In genomic region chr8:35201416-35201815, GRCm38 (mm10) we compare ENCODE assay signal across 8 mouse cellular contexts.
A peak's percentile ranks its signal among the peaks of the same experiment; 100 is the strongest.
DNase-seq lines count a peak whose midpoint lies in the region; ATAC-seq and TF ChIP-seq lines count a peak whose summit lies in the region.
"Had no signal": no experiment of that assay in that cellular context is flagged by ENCODE, and none has a peak within 500 bp of the region (broad histone marks: within the 10 kb centered on the region; RNA-seq: fewer than 3 reads in every experiment).

No protein-coding gene starts in this region.

- H3K9me3 ChIP-seq in kidney, embryonic 14.5 days (ENCODE audit: control insufficient read depth, low read length), result no peaks in the 10 kb centered on the region
- H3K9me3 ChIP-seq in liver, embryonic 15.5 days (replicated peaks), result no peaks in the 10 kb centered on the region
- H3K9me3 ChIP-seq: embryonic facial prominence, embryonic 12.5 days had no signal

- no peaks in the 10 kb centered on the region for H3K36me3 ChIP-seq in thymus, adult 2 months (ENCODE audit: control insufficient read depth, insufficient read depth, low read length)
- no peaks in the 10 kb centered on the region for H3K36me3 ChIP-seq in kidney, embryonic 14.5 days (ENCODE audit: control insufficient read depth, insufficient read depth, low read length)
- no peaks in the 10 kb centered on the region for H3K36me3 ChIP-seq in liver, embryonic 15.5 days (replicated peaks)
- H3K36me3 ChIP-seq: embryonic facial prominence, embryonic 12.5 days had no signal

- 38% methylated on average over 12 of the region's 12 CpGs for WGBS in thymus, adult 2 months
- WGBS in kidney, embryonic 14.5 days, result 45% methylated on average over 12 of the region's 12 CpGs
- WGBS in liver, embryonic 15.5 days (ENCODE audit: insufficient replicate concordance), result 23% methylated on average over 12 of the region's 12 CpGs

- no peak for TF ChIP-seq CTCF in thymus, adult 2 months (IDR thresholded peaks at IDR 0.05; ENCODE audit: borderline replicate concordance, control insufficient read depth, extremely low read depth, insufficient read depth, low read length, poor library complexity)

- H3K4me2 ChIP-seq in kidney, embryonic 14.5 days (replicated peaks; ENCODE audit: low read depth, low read length), result no peak overlapping the region
- 0 out of 2 replicates have a peak overlapping the region, but pooled peaks have one; percentile 1 for H3K4me2 ChIP-seq in liver, embryonic 15.5 days
- H3K4me2 ChIP-seq: embryonic facial prominence, embryonic 12.5 days had no signal

- DNase-seq in thymus, postnatal 14 days, result peak; percentile 21
- DNase-seq in thymus, adult 2 months, result no peak
- DNase-seq in yolk sac, embryonic 10.5 days (ENCODE audit: low spot score), result peak; percentile 30
- no peak for DNase-seq in gastrocnemius, adult 18-20 months (ENCODE audit: low spot score)
- DNase-seq in layer of hippocampus, postnatal 25 days (ENCODE audit: extremely low spot score in 1 of 2, low spot score in 1 of 2), result no peak

- no peak for ATAC-seq in kidney, embryonic 14.5 days (ENCODE audit: low FRiP score, low TSS enrichment)
- no peak for ATAC-seq in liver, embryonic 15.5 days (ENCODE audit: insufficient read depth)

- no peak overlapping the region for H3K27ac ChIP-seq in thymus, adult 2 months (ENCODE audit: control insufficient read depth, insufficient read depth, low read length)
- H3K27ac ChIP-seq in kidney, embryonic 14.5 days (ENCODE audit: low read depth, low read length), result peak overlapping the region; percentile 27; the same call in 1 of the 2 replicates
- H3K27ac ChIP-seq in liver, embryonic 15.5 days (replicated peaks), result no peak overlapping the region
- H3K27ac ChIP-seq: embryonic facial prominence, embryonic 12.5 days had no signal

- no peak overlapping the region for H3K9ac ChIP-seq in kidney, embryonic 14.5 days (ENCODE audit: low read depth, low read length)
- no peak overlapping the region for H3K9ac ChIP-seq in liver, embryonic 15.5 days
- H3K9ac ChIP-seq: embryonic facial prominence, embryonic 12.5 days had no signal

- H3K4me3 ChIP-seq in thymus, adult 2 months (ENCODE audit: control insufficient read depth, insufficient read depth, low read length), result no peak overlapping the region
- no peak overlapping the region for H3K4me3 ChIP-seq in kidney, embryonic 14.5 days (ENCODE audit: low read length)
- no peak overlapping the region for H3K4me3 ChIP-seq in liver, embryonic 15.5 days (replicated peaks)
- H3K4me3 ChIP-seq: embryonic facial prominence, embryonic 12.5 days had no signal

- no peaks in the 10 kb centered on the region for H3K27me3 ChIP-seq in thymus, adult 2 months (ENCODE audit: control insufficient read depth, insufficient read depth, low read length)
- no peaks in the 10 kb centered on the region for H3K27me3 ChIP-seq in kidney, embryonic 14.5 days (ENCODE audit: control insufficient read depth, insufficient read depth, low read length)
- no peaks in the 10 kb centered on the region for H3K27me3 ChIP-seq in liver, embryonic 15.5 days
- H3K27me3 ChIP-seq: embryonic facial prominence, embryonic 12.5 days had no signal

- TF ChIP-seq POLR2A in thymus, adult 2 months (IDR thresholded peaks at IDR 0.05; ENCODE audit: control insufficient read depth, extremely low read depth, insufficient read depth, low read length, poor library complexity), result no peak

- H3K4me1 ChIP-seq in thymus, adult 2 months (replicated peaks; ENCODE audit: control insufficient read depth, insufficient read depth, low read length), result peaks cover 34% of the 10 kb centered on the region
- peaks cover 14% of the 10 kb centered on the region for H3K4me1 ChIP-seq in kidney, embryonic 14.5 days (ENCODE audit: control insufficient read depth, insufficient read depth, low read length)
- peaks cover 13% of the 10 kb centered on the region for H3K4me1 ChIP-seq in liver, embryonic 15.5 days (replicated peaks)

Comparison
In these comparisons a context has a peak if more than half of its experiments do, and no peak if none do; other contexts are left out.
1. DNase-seq: peak in thymus, postnatal 14 days (single experiment) and yolk sac, embryonic 10.5 days (single experiment); none in thymus, adult 2 months (single experiment), gastrocnemius, adult 18-20 months (single experiment) and layer of hippocampus, postnatal 25 days (0 of 2).